Mouse (Mus musculus): ENCODE measurements around the gene Slc16a8.
"Not testable (repeated sequence)": the region's sequence is repeated elsewhere in the genome, so short reads cannot be mapped to it uniquely, and the experiment has no call there.

Slc16a8 gene

GRCm38 (mm10) chr15:79262786-79263309 is 8.3 kb upstream of the Slc16a8 start:
- no peak for DNase-seq (ENCODE audit: low spot score)

GRCm38 (mm10) chr15:79262375-79262774 is 7.8 kb upstream of the Slc16a8 start:
- DNase-seq (ENCODE audit: low spot score), result no peak

GRCm38 (mm10) chr15:79261757-79262156 is 7.2 kb upstream of the Slc16a8 start:
- no peak for DNase-seq (ENCODE audit: low spot score)

DNA sequence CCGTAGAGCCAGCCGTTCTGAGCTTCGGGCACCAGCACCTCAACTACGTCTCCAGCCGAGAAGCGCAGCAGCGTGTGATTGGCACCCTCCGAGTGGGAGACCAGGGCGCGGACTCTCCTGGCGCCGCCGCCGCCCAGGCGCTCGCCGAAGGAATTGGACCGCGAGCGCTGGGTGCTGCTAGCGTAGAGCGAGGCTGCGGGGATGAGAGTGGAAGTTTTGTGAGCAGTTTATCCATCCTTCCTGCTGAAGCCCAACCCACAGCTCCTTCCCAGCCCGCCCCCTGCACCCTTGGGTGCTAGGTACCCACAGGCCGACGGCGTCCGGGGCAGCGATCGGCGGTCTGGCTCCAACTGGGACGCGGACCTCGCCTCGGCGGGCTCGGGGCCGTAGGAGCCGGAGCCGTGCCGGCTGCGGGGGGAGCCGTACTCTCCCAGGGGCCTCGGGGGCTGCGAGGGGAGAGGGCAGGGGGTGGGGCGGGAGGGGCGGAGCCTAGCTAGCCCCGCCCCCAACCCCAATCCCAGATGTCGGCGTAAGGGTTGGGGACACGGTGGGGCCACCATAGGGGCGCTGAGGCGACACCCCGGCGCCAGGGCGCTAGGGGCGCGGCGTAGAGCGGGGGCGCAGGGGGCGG is 6.6 kb upstream of the Slc16a8 start:
- DNase-seq (ENCODE audit: low spot score), result no peak

DNA sequence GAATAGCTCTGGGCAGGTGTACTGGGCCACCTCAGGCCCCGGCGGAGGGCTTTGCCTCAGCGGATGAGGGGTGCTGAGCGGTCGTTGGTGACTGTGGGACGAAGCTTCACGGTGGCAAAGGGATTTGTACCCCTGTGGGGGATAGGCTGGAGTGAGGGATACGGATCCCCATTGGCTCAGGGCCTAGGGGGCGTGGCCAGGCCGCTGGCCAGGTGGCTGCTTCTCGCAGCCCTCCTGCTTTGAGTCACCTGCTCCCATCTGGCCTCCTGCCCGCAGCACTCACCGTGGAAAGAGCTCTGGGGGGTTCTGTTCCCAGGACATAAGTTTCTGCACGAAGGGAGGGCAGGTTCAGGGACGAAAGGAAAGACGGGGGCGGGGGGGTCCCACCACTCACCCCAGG is 4.0 kb upstream of the Slc16a8 start:
- no peak for DNase-seq (ENCODE audit: low spot score)

DNA sequence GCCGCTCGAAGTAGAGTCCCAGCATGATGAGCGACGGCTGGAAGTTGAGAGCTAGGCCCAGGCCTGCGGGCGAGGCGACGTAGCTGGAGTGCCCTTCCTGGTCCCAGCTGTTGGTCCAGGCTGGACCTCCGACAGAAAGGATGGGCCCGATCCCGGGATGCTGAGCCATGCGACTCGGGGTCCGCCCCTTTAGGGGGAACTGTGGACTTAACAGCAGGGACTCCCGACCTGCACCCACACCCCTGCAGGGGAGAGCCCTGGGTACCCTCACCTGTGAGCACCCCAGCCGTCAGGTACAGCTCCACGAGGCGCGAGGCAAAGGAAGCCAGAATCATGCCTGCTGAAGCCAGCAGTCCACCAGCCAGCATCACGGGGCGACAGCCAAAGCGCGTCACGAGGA is 2.0 kb downstream of the Slc16a8 start:
- DNase-seq (ENCODE audit: low spot score), result no peak

DNA sequence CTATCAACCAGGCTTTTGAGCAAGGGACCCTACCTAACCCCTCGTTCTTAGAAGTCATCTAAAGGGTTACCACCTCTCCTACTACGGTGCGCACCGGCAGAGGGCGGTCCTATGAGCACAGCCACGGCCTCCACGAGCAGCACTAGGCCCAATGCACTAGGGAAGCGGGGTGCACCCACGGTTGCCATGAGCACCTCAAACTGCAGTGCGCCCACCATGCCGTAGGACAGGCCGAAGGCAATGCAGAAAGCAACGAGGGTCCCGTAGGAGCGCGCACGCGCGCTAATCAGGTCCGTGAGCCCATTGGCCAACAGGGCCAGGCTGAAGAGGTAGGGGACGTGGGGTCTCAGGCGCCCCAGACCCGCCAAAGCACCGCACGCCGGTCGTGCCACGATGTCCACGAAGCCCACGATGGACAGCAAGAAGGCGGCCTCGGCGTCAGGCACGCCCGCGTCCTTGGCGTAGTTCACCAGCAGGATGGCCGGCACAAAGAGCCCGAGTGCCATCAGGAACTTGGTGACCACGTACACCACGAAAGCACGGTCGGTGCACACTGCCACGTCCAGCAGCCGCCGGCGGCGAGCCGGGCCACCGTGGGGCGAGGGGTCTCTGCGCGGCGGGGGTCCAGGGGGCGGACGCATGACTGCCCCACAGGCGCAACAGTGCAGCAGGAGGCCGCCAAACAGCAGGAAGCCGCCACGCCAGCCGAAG is 2.6 kb downstream of the Slc16a8 start:
- no peak for DNase-seq (ENCODE audit: low spot score)

DNA sequence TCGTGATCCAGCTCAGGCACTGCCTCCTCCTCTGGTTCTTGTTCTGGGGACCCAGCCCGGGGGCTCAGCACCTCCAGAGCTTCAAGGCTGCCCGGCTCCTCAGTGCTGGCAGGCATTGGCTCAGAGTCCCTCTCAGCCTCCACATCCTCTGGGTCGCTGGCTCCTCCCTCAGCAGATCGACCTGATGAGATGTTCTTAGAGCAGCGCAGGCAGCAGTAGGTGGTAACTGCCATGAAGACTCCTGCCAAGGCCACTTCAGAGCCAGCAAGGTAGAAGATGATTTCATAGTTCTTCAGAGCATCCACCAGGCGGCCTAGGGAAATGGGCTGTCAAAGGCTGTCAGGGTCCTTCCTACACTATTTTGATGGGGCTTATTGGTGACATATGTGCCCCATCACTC is 3.4 kb downstream of the Slc16a8 start:
- no peak for DNase-seq (ENCODE audit: low spot score)

- DNase-seq (ENCODE audit: low spot score), result no peak
These were observed 4.3 kb downstream of the Slc16a8 start for GRCm38 (mm10) chr15:79250236-79250635.

DNA sequence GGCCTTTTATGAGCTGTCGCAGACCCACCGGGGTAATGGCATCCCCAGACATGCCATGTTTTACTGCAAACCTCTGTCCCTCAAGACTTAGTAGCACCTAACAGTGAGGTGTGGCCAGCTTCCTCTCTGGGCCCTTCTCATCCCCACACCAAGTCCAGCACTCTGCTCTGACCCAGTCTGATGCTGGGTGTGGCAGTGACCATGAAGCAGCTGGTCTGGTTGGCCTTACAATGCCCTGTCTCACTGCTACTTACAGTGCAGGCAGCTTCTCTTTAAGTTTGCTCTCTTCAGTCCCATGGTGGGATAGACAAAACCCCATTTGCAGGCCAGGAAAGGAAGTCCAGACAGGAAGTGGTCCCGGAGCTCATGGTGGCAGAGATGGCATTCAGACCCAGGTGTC is 9.2 kb downstream of the Slc16a8 start:
- DNase-seq (ENCODE audit: low spot score), result no peak

DNA sequence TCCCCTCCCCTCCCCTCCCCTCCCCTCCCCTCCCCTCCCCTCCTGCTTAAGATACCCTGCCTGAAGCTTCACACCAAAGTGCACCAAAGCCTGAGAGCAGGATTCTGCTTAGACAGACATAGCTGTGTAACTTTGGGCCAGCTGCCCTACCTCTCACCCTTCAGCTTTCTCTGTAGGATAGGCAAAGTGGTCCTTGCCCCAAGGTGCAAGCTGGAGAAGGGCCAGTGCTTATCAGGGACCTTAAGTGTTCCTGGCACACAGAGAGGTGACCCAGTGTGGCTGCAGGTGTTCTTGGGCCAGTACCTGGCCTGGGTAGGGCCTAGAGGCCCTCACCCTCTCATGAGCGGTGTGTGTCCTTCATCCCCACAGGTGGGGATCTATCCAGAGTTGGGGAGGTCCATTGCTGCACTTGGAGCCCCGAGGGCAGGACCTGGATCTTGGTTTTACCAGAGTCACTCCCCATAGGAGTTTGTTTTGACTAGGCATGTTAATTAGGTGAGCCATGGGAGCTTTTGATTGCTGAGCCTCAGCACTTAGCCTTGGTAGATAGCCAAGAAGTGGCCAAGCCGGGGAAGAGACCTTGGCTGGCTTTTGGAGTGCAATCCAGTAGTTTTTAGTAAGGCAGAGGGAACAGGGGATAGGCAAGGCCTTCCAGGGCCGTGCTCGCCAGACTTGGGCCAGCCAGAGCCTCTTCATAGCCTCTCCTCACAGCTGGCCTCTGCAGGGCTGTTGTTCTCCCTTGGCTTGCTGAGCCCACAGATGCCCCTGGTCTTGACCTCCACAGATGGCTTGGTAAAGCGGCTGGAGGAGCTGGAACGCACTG is 10.3 kb downstream of the Slc16a8 start:
- peak; percentile 32 for DNase-seq (ENCODE audit: low spot score)

DNA sequence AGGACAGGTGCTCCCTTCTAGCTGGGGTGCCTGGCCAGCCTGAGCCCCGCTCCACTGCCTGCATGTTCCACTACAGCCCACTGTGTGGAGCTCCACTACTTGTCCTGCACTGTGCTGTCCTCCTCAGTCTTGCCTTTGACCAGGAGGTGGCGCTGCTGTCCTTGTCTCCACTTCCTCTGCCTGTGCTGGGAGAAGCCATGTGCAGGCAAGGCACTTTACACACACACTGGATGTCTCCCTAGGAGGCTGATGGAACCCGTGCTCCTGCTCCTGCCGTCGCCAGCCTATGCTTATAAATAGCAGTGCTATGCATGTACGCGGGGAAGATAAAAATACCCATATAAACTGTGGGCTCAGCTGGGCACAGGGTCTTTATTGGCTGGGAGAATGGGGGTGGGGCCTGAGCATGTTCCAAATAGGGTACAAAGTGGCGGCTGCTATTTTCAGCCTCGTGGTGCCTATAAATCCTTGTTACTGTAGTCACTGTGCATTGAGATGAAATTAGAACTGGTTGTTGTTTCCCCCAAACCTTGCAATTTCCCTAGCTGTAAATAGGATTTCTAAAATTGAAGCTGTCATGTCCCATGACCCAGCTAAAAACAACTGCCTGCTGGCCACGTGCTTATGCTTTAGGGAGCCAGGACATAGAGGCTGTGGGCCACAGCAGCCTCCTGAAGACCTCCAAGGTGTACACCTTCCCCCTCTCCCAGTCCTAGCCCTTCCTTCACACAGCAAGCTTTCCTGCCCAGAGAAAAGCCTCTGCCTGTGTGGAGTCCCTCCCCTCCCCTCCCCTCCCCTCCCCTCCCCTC is 11.1 kb downstream of the Slc16a8 start:
- DNase-seq (ENCODE audit: low spot score), result peak; percentile 95

GRCm38 (mm10) chr15:79242574-79243233 is 11.9 kb downstream of the Slc16a8 start:
- DNase-seq (ENCODE audit: low spot score), result no peak

DNA sequence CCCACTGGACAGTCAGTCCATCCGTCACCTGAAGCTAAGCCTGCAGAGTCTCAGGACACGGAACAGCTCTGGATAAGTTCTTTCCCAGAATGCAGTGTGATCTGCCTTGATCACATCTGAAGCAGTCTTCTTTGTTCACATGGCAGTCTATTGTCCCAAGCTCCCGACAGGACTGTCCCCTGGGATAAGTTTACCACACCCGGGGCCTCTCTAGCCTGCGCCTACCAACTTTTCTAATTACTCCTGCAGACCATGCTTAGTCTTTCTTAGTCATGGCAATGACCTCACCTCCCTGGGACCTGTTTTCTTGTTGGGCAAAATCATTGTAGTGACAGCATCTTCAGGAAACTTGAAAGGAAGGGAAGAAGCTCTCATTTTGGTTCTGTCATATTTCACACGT is 16.5 kb downstream of the Slc16a8 start:
- no peak for DNase-seq (ENCODE audit: low spot score)

GRCm38 (mm10) chr15:79235268-79235667 is 19.3 kb downstream of the Slc16a8 start:
- DNase-seq (ENCODE audit: low spot score), result no peak

DNA sequence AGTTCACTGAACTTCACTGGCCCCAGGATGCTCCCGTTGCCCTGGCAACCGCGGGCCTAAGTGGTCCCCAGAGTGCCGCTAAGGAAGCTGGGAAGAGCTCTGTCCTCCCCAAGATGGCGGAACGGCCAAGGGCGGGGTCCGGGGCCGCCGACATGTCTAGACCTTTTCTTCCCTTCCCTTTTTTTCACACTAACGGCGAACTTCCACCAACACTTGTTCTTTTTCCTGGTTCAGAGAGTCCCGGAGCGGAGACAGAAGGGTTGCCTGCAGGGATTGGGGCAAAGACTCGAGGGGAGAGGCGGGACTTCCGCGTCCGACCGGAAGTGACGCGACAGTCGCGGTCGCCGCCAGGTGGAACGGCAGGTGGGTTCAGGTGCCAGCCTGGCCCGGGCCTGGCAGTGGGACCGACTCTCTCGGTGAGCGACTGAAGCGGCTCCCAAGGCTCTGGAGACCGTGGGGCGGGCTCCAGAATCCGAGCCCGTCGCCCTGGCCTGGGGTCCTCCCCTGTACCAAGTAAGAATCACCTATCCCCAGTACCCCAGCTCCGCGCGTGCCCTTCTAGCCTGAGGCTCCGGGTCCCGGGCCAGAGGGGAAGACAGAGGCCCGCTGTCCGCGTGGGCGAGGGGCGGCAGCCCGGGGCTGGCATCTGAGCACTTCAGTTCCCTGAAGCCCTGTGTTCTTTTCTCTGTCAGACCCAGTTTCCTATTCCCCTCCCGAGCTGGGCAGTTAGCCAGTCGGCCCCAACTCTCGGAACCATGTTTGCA is 25.3 kb downstream of the Slc16a8 start, which contains the start of the genes Pick1 and Gm49486:
Gene Pick1, plus strand, starts transcription at position 116 of the 764 bp plus-strand sequence.
Gene Gm49486, plus strand, starts transcription at position 334 of the 764 bp plus-strand sequence.
- peak; percentile 88 for DNase-seq (ENCODE audit: low spot score)

GRCm38 (mm10) chr15:79225780-79226179 is 28.8 kb downstream of the Slc16a8 start:
- DNase-seq (ENCODE audit: low spot score), result not testable (repeated sequence)

GRCm38 (mm10) chr15:79224685-79225084 is 29.9 kb downstream of the Slc16a8 start:
- DNase-seq (ENCODE audit: low spot score), result peak; percentile 86

- DNase-seq (ENCODE audit: low spot score), result no peak
These were observed 30.9 kb downstream of the Slc16a8 start for GRCm38 (mm10) chr15:79223641-79224040.

GRCm38 (mm10) chr15:79219572-79219971 is 35.0 kb downstream of the Slc16a8 start:
- DNase-seq (ENCODE audit: low spot score), result no peak
